Mouse (Mus musculus): ENCODE data around the gene Prr36.

Prr36 gene

GRCm38 (mm10) chr8:4239193-4239890, 22.1 kb upstream of the Prr36 start:
- peak; percentile 92 for DNase-seq

GRCm38 (mm10) chr8:4238434-4239192, 21.4 kb upstream of the Prr36 start, which contains the start of the genes Map2k7 and Gm49320:
TSS of gene Map2k7 (plus strand) at chr8:4238740.
TSS of gene Gm49320 (plus strand) at chr8:4238865.
- DNase-seq, result peak; percentile 100

- DNase-seq, result no peak
Measured at GRCm38 (mm10) chr8:4237814-4238433, 20.7 kb upstream of the Prr36 start.

- peak; percentile 88 for DNase-seq
Measured at GRCm38 (mm10) chr8:4230612-4231351, 13.5 kb upstream of the Prr36 start.

- peak; percentile 64 for DNase-seq
Measured at GRCm38 (mm10) chr8:4229784-4230183, 12.5 kb upstream of the Prr36 start.

GRCm38 (mm10) chr8:4227919-4228318, 10.7 kb upstream of the Prr36 start:
- peak; percentile 66 for DNase-seq

- peak; percentile 81 for DNase-seq
Measured at GRCm38 (mm10) chr8:4226739-4227347, 9.6 kb upstream of the Prr36 start, which contains the start of gene Lrrc8e. TSS of gene Lrrc8e (plus strand) at chr8:4226827.

- DNase-seq, result peak; percentile 61
Measured at GRCm38 (mm10) chr8:4226323-4226722, 9.1 kb upstream of the Prr36 start.

GRCm38 (mm10) chr8:4222059-4222458, 4.8 kb upstream of the Prr36 start:
- DNase-seq, result no peak

- no peak for DNase-seq
Measured at GRCm38 (mm10) chr8:4219617-4220016, 2.4 kb upstream of the Prr36 start.

- DNase-seq, result no peak
Measured at GRCm38 (mm10) chr8:4216296-4216695, 963 bp downstream of the Prr36 start.

- peak; percentile 96 for DNase-seq
Measured at GRCm38 (mm10) chr8:4214006-4214980, 3.0 kb downstream of the Prr36 start.

- DNase-seq, result peak; percentile 96
Measured at GRCm38 (mm10) chr8:4213210-4214005, 3.9 kb downstream of the Prr36 start.

- no peak for DNase-seq
Measured at GRCm38 (mm10) chr8:4212809-4213209, 4.5 kb downstream of the Prr36 start.

GRCm38 (mm10) chr8:4211097-4211496, 6.2 kb downstream of the Prr36 start:
- DNase-seq, result no peak

- DNase-seq, result no peak
Measured at GRCm38 (mm10) chr8:4207016-4207350, 10.3 kb downstream of the Prr36 start.

- no peak for DNase-seq
Measured at GRCm38 (mm10) chr8:4206182-4207015, 10.9 kb downstream of the Prr36 start.

GRCm38 (mm10) chr8:4205246-4206123, 11.8 kb downstream of the Prr36 start:
- DNase-seq, result no peak

Data from heart, adult 11 months (tissue).